Comparison of ENCODE assay signal across 17 mouse cellular contexts in the genomic region with DNA sequence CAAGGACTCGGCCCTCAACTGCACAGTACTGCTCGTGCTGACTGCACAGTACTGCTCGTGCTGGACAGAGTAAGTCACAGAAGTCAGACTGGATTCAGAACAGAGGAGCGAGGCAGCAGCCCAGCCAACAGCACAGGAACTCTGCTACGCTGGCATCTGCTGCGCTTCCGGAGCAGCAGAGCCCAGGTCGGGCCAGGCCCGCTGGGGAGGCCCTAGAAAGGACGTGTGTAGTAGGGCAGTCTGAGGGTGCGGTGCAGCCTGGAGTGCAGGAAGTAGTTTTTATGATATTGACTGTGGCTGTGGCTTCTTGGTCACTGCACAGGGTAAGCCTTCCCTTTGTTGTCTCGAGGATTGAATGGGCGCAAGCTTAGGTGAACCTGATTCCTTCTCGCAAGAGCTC. TPM values are rescaled to one million over a fixed set of nuclear protein-coding genes. Genes with fewer than 3 reads are reported as not detected.
A peak's percentile ranks its signal among the peaks of the same experiment; 100 is the strongest.
DNase-seq lines count a peak whose midpoint lies in the region; ATAC-seq lines count a peak whose summit lies in the region.
"Had no signal": no experiment of that assay in that cellular context is flagged by ENCODE, and none has a peak within 500 bp of the region (broad histone marks: within the 10 kb centered on the region; RNA-seq: fewer than 3 reads in every experiment).

No protein-coding gene starts in this region.

- H3K9ac ChIP-seq in liver, embryonic 15.5 days = no peak overlapping the region
- H3K9ac ChIP-seq: embryonic facial prominence, embryonic 12.5 days; forebrain, postnatal 0 days; heart, embryonic 12.5 days; midbrain, embryonic 12.5 days had no signal

- ATAC-seq in liver, embryonic 15.5 days (ENCODE audit: insufficient read depth) = peak; percentile 36; the same call in 1 of the 2 replicates

- no peak overlapping the region for H3K27ac ChIP-seq in liver, embryonic 15.5 days (replicated peaks)
- H3K27ac ChIP-seq: embryonic facial prominence, embryonic 12.5 days; midbrain, embryonic 12.5 days had no signal

- H3K9me3 ChIP-seq in liver, embryonic 15.5 days (replicated peaks) = no peaks in the 10 kb centered on the region
- H3K9me3 ChIP-seq: embryonic facial prominence, embryonic 12.5 days; heart, embryonic 12.5 days; midbrain, embryonic 12.5 days had no signal

- peaks cover 17% of the 10 kb centered on the region for H3K4me1 ChIP-seq in liver, embryonic 15.5 days (replicated peaks)
- H3K4me1 ChIP-seq: embryonic facial prominence, embryonic 12.5 days; midbrain, embryonic 12.5 days had no signal

- H3K36me3 ChIP-seq in liver, embryonic 15.5 days (replicated peaks) = 0 out of 2 replicates have a peak, but pooled peaks cover 2% of the 10 kb centered on the region

- DNase-seq in B cell, adult 2 months = peak; percentile 81 to 82
- peak; percentile 57 to 61 for DNase-seq in CD8-positive naive resting alpha-beta T cell, adult 2 months (ENCODE audit: low read depth in 2 of 2, low spot score in 2 of 2)
- DNase-seq in spleen, postnatal 36 days (ENCODE audit: low spot score in 2 of 2) = peak; percentile 88 to 90
- no peak for DNase-seq in ovary, postnatal 14 days (ENCODE audit: low spot score)
- no peak for DNase-seq in left cerebral cortex, adult 8-10 months (ENCODE audit: low spot score in 2 of 2)
- DNase-seq in kidney, adult 18-20 months = no peak
- DNase-seq in yolk sac, embryonic 10.5 days (ENCODE audit: low spot score) = no peak
- DNase-seq: adrenal gland, adult 2 months; forebrain, postnatal 0 days had no signal

- H3K4me3 ChIP-seq in liver, embryonic 15.5 days (replicated peaks) = no peak overlapping the region
- H3K4me3 ChIP-seq: embryonic facial prominence, embryonic 12.5 days; heart, embryonic 12.5 days; midbrain, embryonic 12.5 days had no signal

- H3K4me2 ChIP-seq in liver, embryonic 15.5 days = no peak overlapping the region
- H3K4me2 ChIP-seq: embryonic facial prominence, embryonic 12.5 days; heart, embryonic 12.5 days; midbrain, embryonic 12.5 days had no signal

- no peaks in the 10 kb centered on the region for H3K27me3 ChIP-seq in liver, embryonic 15.5 days
- H3K27me3 ChIP-seq: embryonic facial prominence, embryonic 12.5 days; heart, embryonic 12.5 days; midbrain, embryonic 12.5 days had no signal

- 49% methylated on average over 14 of the region's 14 CpGs for WGBS in liver, embryonic 15.5 days (ENCODE audit: insufficient replicate concordance)

RNA-seq across cellular contexts. Expression of a gene that starts 0.8 kb away (rescaled TPM):
- polyA plus RNA-seq in liver, embryonic 15.5 days (2015; fragmentation: Nextera tagmentation; extraction: Ambion mirVana) = not detected in 2 replicates
- total RNA-seq in left cerebral cortex, adult 8-10 months (2022) = not detected
- total RNA-seq: adrenal gland, adult 2 months; forebrain, postnatal 0 days; left cerebral cortex, postnatal 14 days; MEL had no signal
- polyA plus RNA-seq: adrenal gland, adult 2 months; forebrain, postnatal 0 days; heart, embryonic 12.5 days; kidney, embryonic 14.5 days; midbrain, embryonic 12.5 days; testis, adult 2 months had no signal

RNA-seq across cellular contexts. Expression of a gene that starts 19.0 kb away (rescaled TPM):
- polyA plus RNA-seq in liver, embryonic 15.5 days (2015; fragmentation: Nextera tagmentation; extraction: Ambion mirVana) = 2.7 and 3.2 TPM in 2 replicates
- total RNA-seq in left cerebral cortex, adult 8-10 months (2022) = 1 to 10 TPM; 2.7 to 3.3 (median 2.9) TPM

RNA-seq across cellular contexts. Expression of a gene that starts 20.1 kb away (rescaled TPM):
- 5.0 and 5.8 TPM in 2 replicates for polyA plus RNA-seq in liver, embryonic 15.5 days (2015; fragmentation: Nextera tagmentation; extraction: Ambion mirVana)
- 10 to 100 TPM in 1 of 4 experiments, 1 to 10 TPM in 3; 7.6 to 13.4 (median 8.1) TPM for total RNA-seq in left cerebral cortex, adult 8-10 months (2022)

Comparison
In these comparisons a context has a peak if more than half of its experiments do, and no peak if none do; other contexts are left out.
1. DNase-seq: peak in B cell, adult 2 months (2 of 2), CD8-positive naive resting alpha-beta T cell, adult 2 months (2 of 2) and spleen, postnatal 36 days (2 of 2); none in ovary, postnatal 14 days (single experiment), left cerebral cortex, adult 8-10 months (0 of 2), kidney, adult 18-20 months (single experiment) and yolk sac, embryonic 10.5 days (single experiment).